Mouse (Mus musculus): ENCODE data around the gene Tmem213. TPM values are rescaled to one million over a fixed set of nuclear protein-coding genes. Genes with fewer than 3 reads are reported as not detected.

Tmem213 gene
- total and polyA plus RNA-seq, 3 experiments = not detected

DNA sequence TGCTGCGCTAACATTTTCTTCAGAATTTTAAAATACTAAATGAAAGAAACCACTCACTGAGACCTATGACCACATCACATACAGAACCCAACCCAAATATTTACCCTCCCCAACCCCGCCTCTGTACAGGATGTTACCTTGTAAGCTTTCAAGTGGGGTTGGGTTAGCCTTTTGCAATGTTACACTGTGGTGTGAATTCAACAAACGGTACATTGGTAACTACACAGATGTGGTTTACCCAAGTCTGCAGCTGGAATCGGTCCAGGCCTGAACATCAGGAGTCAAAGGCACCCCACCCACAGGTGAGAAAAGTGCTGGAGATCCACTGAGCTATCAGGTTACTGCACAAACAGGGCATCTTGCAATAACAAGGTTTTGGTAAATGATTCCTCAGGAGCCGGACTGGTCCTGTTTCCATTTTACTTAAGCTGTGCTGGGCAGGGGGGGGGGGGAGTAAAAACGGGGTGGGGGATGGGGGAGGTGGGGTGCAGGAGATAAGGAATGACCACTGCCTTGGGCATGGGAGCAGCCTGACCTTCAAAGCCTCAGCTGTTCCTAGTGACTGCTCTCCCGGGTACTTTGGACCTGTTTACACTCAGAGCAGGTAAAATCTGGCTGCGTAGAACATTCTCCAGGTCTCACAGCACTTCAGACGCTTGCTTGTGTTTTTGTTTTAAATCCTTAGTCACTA is 11.8 kb downstream of the Tmem213 start:
- H3K4me3 ChIP-seq = no peak overlapping the region
- H3K27ac ChIP-seq = no peak overlapping the region
- no peaks in the 10 kb centered on the region for H3K36me3 ChIP-seq (ENCODE audit: control insufficient read depth, insufficient read depth, low read length)
- no peak for DNase-seq
- WGBS = 78% methylated on average over 9 of the region's 9 CpGs
- peaks cover 2% of the 10 kb centered on the region; the same call in 1 of the 2 replicates for H3K4me1 ChIP-seq (ENCODE audit: control insufficient read depth, insufficient read depth, low read length)
- no peaks in the 10 kb centered on the region for H3K79me2 ChIP-seq (replicated peaks; ENCODE audit: control insufficient read depth, insufficient read depth, low read length)
- TF ChIP-seq POLR2A (IDR thresholded peaks at IDR 0.05; ENCODE audit: insufficient read depth, low read depth, low read length) (no peak), CTCF (IDR thresholded peaks at IDR 0.05) (no peak), EP300 (IDR thresholded peaks at IDR 0.05; ENCODE audit: insufficient read depth, low read depth, low read length) (no peak)
- no peaks in the 10 kb centered on the region for H3K27me3 ChIP-seq (ENCODE audit: control insufficient read depth, insufficient read depth, low read length)
- no peak overlapping the region for H3K9ac ChIP-seq (ENCODE audit: low read depth, low read length)
- intact Hi-C loops (cut with DNase I) = no loop called here

DNA sequence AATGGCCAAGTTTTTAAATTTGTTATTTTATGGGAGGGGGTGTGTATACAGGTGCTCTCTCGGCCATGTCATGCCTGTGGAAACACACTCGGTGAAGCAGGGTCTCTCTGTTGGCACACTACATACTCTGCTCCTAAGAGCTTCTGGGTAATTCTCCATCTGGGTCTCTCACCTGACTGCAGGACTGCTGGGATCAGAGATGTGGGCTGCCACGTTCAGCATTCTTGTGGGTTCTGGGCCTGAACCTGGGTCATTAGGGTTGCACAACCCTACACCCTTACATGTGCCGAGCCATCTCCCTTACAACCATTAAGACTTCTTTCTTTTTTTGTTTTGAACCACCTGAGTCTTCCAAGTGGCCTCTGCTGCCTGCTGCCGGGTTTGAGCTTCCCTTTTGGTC is 12.8 kb downstream of the Tmem213 start:
- no peak for DNase-seq
- intact Hi-C loops (cut with DNase I) = no loop called here
- no peak overlapping the region for H3K4me3 ChIP-seq
- peaks cover 2% of the 10 kb centered on the region; the same call in 1 of the 2 replicates for H3K4me1 ChIP-seq (ENCODE audit: control insufficient read depth, insufficient read depth, low read length)
- no peak for TF ChIP-seq EP300 (IDR thresholded peaks at IDR 0.05; ENCODE audit: insufficient read depth, low read depth, low read length)
- TF ChIP-seq CTCF (IDR thresholded peaks at IDR 0.05) = no peak
- TF ChIP-seq POLR2A (IDR thresholded peaks at IDR 0.05; ENCODE audit: insufficient read depth, low read depth, low read length) = no peak
- no peaks in the 10 kb centered on the region for H3K79me2 ChIP-seq (replicated peaks; ENCODE audit: control insufficient read depth, insufficient read depth, low read length)
- no peak overlapping the region for H3K9ac ChIP-seq (ENCODE audit: low read depth, low read length)
- 88% methylated on average over 5 of the region's 5 CpGs for WGBS
- no peaks in the 10 kb centered on the region for H3K27me3 ChIP-seq (ENCODE audit: control insufficient read depth, insufficient read depth, low read length)
- no peaks in the 10 kb centered on the region for H3K36me3 ChIP-seq (ENCODE audit: control insufficient read depth, insufficient read depth, low read length)
- H3K27ac ChIP-seq = no peak overlapping the region

DNA sequence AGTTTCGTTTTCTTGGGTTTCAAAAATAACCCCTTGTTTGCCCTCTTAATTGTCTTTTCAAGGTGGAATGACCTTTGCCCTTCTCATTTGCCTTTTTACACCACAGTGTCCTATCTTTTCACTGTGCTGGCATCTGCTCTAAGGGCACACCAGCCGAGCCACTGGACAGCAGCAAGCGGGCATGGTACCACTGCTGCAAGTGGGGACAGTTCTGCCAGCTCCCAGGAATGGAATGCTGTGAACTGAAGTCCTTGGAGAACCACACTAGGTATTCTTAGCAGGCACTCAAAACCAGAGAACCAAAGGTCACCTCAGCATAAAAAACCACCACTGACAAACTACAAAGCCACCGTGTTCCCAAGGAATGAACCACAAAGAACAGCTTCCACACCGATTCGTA is 13.7 kb downstream of the Tmem213 start:
- Histone ChIP-seq H3K36me3 (ENCODE audit: control insufficient read depth, insufficient read depth, low read length) (no peaks in the 10 kb centered on the region), H3K27ac (peak overlapping the region; percentile 69), H3K79me2 (replicated peaks; ENCODE audit: control insufficient read depth, insufficient read depth, low read length) (no peaks in the 10 kb centered on the region), H3K9ac (ENCODE audit: low read depth, low read length) (no peak overlapping the region), H3K27me3 (ENCODE audit: control insufficient read depth, insufficient read depth, low read length) (no peaks in the 10 kb centered on the region), H3K4me3 (no peak overlapping the region), H3K4me1 (ENCODE audit: control insufficient read depth, insufficient read depth, low read length) (peaks cover 2% of the 10 kb centered on the region; the same call in 1 of the 2 replicates)
- TF ChIP-seq EP300 (IDR thresholded peaks at IDR 0.05; ENCODE audit: insufficient read depth, low read depth, low read length) (no peak), CTCF (IDR thresholded peaks at IDR 0.05) (no peak)
- intact Hi-C loops (cut with DNase I) = no loop called here
- 54% methylated on average over 6 of the region's 6 CpGs for WGBS
- DNase-seq = no peak

DNA sequence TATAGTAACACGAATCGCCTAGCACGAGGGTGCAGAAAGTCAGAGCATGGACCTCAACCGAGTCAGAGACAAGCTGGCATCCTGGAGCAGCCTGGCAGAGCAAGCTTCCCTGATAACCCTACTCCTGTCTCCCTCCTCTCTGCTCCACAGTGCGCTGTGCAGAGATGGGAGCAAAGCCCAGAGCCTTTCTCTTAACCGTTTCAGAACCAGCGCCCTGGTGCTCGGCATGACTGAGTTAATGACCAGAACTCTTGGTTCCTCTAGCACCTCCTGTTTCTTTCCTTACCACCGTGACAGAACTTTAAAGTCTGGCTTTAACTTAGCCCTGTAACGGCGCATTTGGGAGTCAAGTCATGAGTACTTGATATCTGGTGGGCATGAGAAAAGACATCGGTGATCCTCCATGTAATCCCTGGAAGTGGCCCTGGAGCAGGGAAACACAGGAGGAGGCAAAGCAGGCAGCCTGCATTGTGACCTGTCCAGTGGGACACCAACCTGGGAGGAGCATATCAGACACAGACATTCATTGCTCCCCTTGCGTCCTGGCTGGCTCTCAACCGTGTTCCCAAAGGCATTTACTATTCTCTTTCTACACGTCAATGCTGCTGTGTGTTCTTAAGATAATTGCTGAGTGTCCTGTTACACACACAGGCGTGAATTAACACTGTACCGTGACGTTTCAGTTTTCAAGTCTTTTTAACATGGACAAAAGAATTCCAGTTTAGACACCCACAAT is 14.6 kb downstream of the Tmem213 start:
- Histone ChIP-seq H3K36me3 (ENCODE audit: control insufficient read depth, insufficient read depth, low read length) (no peaks in the 10 kb centered on the region), H3K27ac (peak overlapping the region; percentile 69), H3K79me2 (replicated peaks; ENCODE audit: control insufficient read depth, insufficient read depth, low read length) (no peaks in the 10 kb centered on the region), H3K4me1 (ENCODE audit: control insufficient read depth, insufficient read depth, low read length) (peaks cover 2% of the 10 kb centered on the region; the same call in 1 of the 2 replicates), H3K4me3 (no peak overlapping the region), H3K9ac (ENCODE audit: low read depth, low read length) (no peak overlapping the region), H3K27me3 (ENCODE audit: control insufficient read depth, insufficient read depth, low read length) (no peaks in the 10 kb centered on the region)
- no peak for DNase-seq
- 61% methylated on average over 18 of the region's 18 CpGs for WGBS
- intact Hi-C loops (cut with DNase I) = no loop called here
- TF ChIP-seq CTCF (IDR thresholded peaks at IDR 0.05) = no peak

DNA sequence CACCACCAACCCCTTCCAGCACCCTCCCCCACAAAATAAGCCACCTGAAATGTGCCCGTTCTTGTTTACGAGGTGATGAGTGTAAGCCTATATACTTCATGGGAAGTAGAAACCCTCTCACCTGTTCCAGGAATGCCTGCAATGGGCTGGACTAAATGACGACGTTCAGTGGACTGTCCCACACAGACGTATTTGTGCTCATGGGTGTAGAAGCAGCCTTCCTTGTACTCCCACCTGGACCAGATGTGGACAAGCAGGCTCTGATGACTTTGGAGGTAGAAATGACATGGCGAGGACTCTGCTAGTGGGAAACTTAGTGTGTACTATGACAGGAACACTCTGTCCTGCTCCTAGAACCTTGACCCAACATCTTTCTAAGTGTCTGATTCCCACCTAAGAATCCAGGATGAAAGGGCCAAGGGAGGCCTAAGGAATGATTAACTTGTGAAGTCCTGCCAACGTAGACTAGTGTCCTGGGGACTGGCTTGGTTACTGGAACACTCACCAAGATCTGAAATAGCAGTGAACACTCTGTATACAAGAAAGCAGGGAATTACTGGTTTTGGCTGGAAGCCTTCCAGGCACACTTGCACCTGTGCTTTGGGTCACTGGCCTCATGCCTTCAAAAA is 15.3 kb downstream of the Tmem213 start, which contains the start of gene Atp6v0a4:
Gene Atp6v0a4, minus strand, starts transcription at position 380 of the 629 bp plus-strand sequence.
- no peak within 1 kb of the TSS for H3K4me3 ChIP-seq
- H3K79me2 ChIP-seq (replicated peaks; ENCODE audit: control insufficient read depth, insufficient read depth, low read length) = no peaks in the 10 kb centered on the region
- peak within 1 kb of the TSS; percentile 69 for H3K27ac ChIP-seq
- TF ChIP-seq POLR2A (IDR thresholded peaks at IDR 0.05; ENCODE audit: insufficient read depth, low read depth, low read length) (no peak), CTCF (IDR thresholded peaks at IDR 0.05) (no peak), EP300 (IDR thresholded peaks at IDR 0.05; ENCODE audit: insufficient read depth, low read depth, low read length) (no peak)
- 91% methylated on average over 7 of the region's 7 CpGs for WGBS
- no peaks in the 10 kb centered on the region for H3K27me3 ChIP-seq (ENCODE audit: control insufficient read depth, insufficient read depth, low read length)
- H3K36me3 ChIP-seq (ENCODE audit: control insufficient read depth, insufficient read depth, low read length) = no peaks in the 10 kb centered on the region
- intact Hi-C loops (cut with DNase I) = no loop called here
- no peak for DNase-seq
- peaks cover 2% of the 10 kb centered on the region; the same call in 1 of the 2 replicates for H3K4me1 ChIP-seq (ENCODE audit: control insufficient read depth, insufficient read depth, low read length)
- H3K9ac ChIP-seq (ENCODE audit: low read depth, low read length) = no peak within 1 kb of the TSS

DNA sequence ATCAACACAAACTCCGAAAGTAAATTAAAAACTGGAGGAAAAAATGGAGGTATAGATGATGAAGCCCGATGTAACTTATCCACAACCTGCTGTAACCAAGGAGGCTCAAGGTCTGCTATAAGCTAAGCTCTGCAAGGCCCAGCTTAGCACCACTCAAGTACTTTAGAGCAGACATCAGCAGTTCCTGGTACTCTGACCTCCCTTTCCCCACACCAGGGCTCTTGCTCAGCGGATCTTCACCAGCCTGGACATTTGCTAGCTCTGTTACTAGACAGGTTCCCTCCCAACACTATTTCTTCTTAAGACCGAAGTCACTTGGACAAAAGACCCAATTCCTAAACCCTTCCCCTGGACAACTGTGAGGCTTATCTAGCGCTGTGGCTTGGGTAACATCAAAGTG is 15.8 kb downstream of the Tmem213 start:
- peaks cover 2% of the 10 kb centered on the region; the same call in 1 of the 2 replicates for H3K4me1 ChIP-seq (ENCODE audit: control insufficient read depth, insufficient read depth, low read length)
- H3K36me3 ChIP-seq (ENCODE audit: control insufficient read depth, insufficient read depth, low read length) = no peaks in the 10 kb centered on the region
- TF ChIP-seq CTCF (IDR thresholded peaks at IDR 0.05) = no peak
- TF ChIP-seq POLR2A (IDR thresholded peaks at IDR 0.05; ENCODE audit: insufficient read depth, low read depth, low read length) = no peak
- no peak for TF ChIP-seq EP300 (IDR thresholded peaks at IDR 0.05; ENCODE audit: insufficient read depth, low read depth, low read length)
- H3K79me2 ChIP-seq (replicated peaks; ENCODE audit: control insufficient read depth, insufficient read depth, low read length) = no peaks in the 10 kb centered on the region
- no peak overlapping the region for H3K4me3 ChIP-seq
- H3K9ac ChIP-seq (ENCODE audit: low read depth, low read length) = no peak overlapping the region
- H3K27ac ChIP-seq = no peak overlapping the region
- no peaks in the 10 kb centered on the region for H3K27me3 ChIP-seq (ENCODE audit: control insufficient read depth, insufficient read depth, low read length)
- WGBS = 97% methylated on average over 5 of the region's 5 CpGs
- DNase-seq = no peak
- intact Hi-C loops (cut with DNase I) = no loop called here

All from heart, adult 2 months (tissue).